Mouse (Mus musculus) thymus, adult 2 months (tissue): Measurements from ENCODE around the gene Adgrf5.

Experiments used
- CTCF ChIP-seq: fragments of 200-500 bp; IDR thresholded peaks from 2 replicates; pipeline ENCODE4 v1.5.1; 2012; ENCODE audit warnings: mild to moderate bottlenecking, control low read depth, low read length, moderate library complexity, borderline replicate concordance; ENCODE audit not compliant: control insufficient read depth, poor library complexity, insufficient read depth; ENCODE audit errors: extremely low read depth
- POLR2A ChIP-seq: fragments of 200-500 bp; IDR thresholded peaks from 2 replicates; pipeline ENCODE4 v1.6.1; 2012; ENCODE audit warnings: mild to moderate bottlenecking, low read length, control low read depth, moderate library complexity; ENCODE audit not compliant: control insufficient read depth, poor library complexity, insufficient read depth; ENCODE audit errors: extremely low read depth

DNA sequence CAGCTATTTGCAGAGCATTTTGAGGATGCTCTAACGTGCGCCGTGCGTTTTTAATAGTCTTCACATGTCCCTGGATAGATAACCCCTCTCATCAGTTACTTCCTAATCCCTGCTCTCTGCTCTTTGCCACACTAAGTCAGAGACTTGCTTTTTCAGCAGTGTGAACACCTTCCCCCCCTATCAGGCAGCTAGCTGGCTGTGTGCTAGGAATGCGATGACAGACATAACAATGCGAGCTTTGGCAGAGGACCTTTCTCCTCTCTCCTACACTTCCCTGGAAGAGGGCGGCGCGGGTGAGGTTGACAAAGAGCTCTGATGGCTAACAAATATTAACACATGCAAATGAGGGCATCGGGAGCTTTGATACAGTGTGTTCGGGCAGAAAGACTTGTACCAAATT is 2.1 kb downstream of the Adgrf5 start:
- TF ChIP-seq CTCF = no peak
- TF ChIP-seq POLR2A = no peak
